Mouse (Mus musculus) erythroblast, embryonic 14.5 days (primary cell): Measurements from ENCODE around the gene Nkd1.

ENCODE experiments used
- GATA1 ChIP-seq: IDR thresholded peaks from 2 replicates; pipeline ENCODE4 v1.6.1; 2012; ENCODE audit warnings: low read length, inconsistent platforms, mixed read lengths
- TAL1 ChIP-seq: IDR thresholded peaks from 3 replicates; pipeline ENCODE4 v1.6.1; 2012; ENCODE audit warnings: low read length, inconsistent platforms, mixed read lengths

DNA sequence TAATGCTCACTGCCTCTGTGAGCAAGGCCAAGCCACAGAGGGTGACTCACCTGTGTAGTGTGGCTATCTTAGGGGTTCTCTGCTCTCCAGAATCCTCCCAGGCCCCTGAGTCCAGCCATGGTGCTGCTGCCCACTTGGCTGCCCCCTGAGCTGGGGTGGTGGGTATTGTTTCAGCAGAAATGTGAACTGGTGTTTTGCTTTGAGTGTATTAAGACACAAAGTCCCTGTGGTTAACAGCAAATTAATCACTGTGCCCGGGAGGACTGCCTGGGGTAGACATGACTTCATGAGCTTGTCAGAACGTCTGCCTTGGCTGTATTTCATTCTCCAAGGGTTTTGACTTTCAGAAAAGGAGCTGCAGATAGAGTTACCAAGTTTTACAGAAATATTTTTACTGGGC is 15.9 kb downstream of the Nkd1 start:
- TF ChIP-seq GATA1, result no peak
- TF ChIP-seq TAL1, result no peak
